Mouse (Mus musculus) ES-E14 (cell line): ENCODE data around the gene Tfcp2l1. TPM values are rescaled to one million over a fixed set of nuclear protein-coding genes. Genes with fewer than 3 reads are reported as not detected.

Source experiments
- DNase-seq: peaks from one replicate; pipeline ENCODE4 v3.0.0-alpha.2; 2013; ENCODE audit warnings: low read depth, low spot score
- H3K27ac ChIP-seq: 2 replicates; pipeline ENCODE4 v1.5.1; 2012; ENCODE audit warnings: low read depth, mild to moderate bottlenecking, low read length, moderate library complexity, mixed read lengths; ENCODE audit not compliant: poor library complexity, insufficient read depth, severe bottlenecking
- H3K36me3 ChIP-seq: 2 replicates; pipeline ENCODE4 v1.6.1; 2012; ENCODE audit warnings: mild to moderate bottlenecking, low read length, moderate library complexity, mixed read lengths; ENCODE audit not compliant: control insufficient read depth, poor library complexity, insufficient read depth, severe bottlenecking
- H3K4me1 ChIP-seq, 2 experiments: fragments of 150-350 bp in 1 of 2; sonication (generic) in 1 of 2; 2 replicates each; pipeline ENCODE4 v1.6.1; 2012; ENCODE audit warnings: low read length in 2 of 2, mild to moderate bottlenecking in 1 of 2, mixed read lengths in 1 of 2; ENCODE audit not compliant: control insufficient read depth in 2 of 2, insufficient read depth in 2 of 2, poor library complexity in 1 of 2
- H3K4me3 ChIP-seq, 2 experiments: fragments of 150-350 bp in 1 of 2; sonication (generic) in 1 of 2; 2 replicates each; pipeline ENCODE4 v1.5.1; 2012; ENCODE audit warnings: low read length in 2 of 2, low read depth in 1 of 2, mild to moderate bottlenecking in 1 of 2, mixed read lengths in 1 of 2; ENCODE audit not compliant: insufficient read depth in 1 of 2, poor library complexity in 1 of 2, severe bottlenecking in 1 of 2
- H3K9ac ChIP-seq: 2 replicates; pipeline ENCODE4 v1.6.1; 2012; ENCODE audit warnings: low read depth, mild to moderate bottlenecking, low read length, mixed read lengths; ENCODE audit not compliant: poor library complexity, insufficient read depth, severe bottlenecking
- H3K9me3 ChIP-seq: fragments of 150-350 bp; sonication (generic); 2 replicates; pipeline ENCODE4 v1.6.1; 2012; ENCODE audit warnings: low read depth, mild to moderate bottlenecking, low read length; ENCODE audit not compliant: control insufficient read depth, insufficient read depth
- CHD2 ChIP-seq: IDR thresholded peaks from 2 replicates; pipeline ENCODE4 v1.6.1; 2014; ENCODE audit warnings: mild to moderate bottlenecking, low read depth, low read length, inconsistent platforms
- HCFC1 ChIP-seq: IDR thresholded peaks from 2 replicates; pipeline ENCODE4 v1.6.1; 2012; ENCODE audit warnings: low read length, inconsistent platforms, borderline replicate concordance; ENCODE audit not compliant: insufficient read depth
- MAFK ChIP-seq: IDR thresholded peaks from 2 replicates; pipeline ENCODE4 v1.6.1; 2014; ENCODE audit warnings: mild to moderate bottlenecking, low read depth, low read length, inconsistent platforms; ENCODE audit not compliant: insufficient read depth
- ZC3H11A ChIP-seq: IDR thresholded peaks from 2 replicates; pipeline ENCODE4 v1.6.1; 2012; ENCODE audit warnings: low read depth, mild to moderate bottlenecking, inconsistent platforms, low read length, borderline replicate concordance
- ZNF384 ChIP-seq: IDR thresholded peaks from 2 replicates; pipeline ENCODE4 v1.6.1; 2012; ENCODE audit warnings: low read depth, low read length, inconsistent platforms
- in situ Hi-C, 2 experiments: fragments of 600-800 bp; cut with MboI; formaldehyde crosslinking; loops; one replicate each; pipeline ENCODE4 v1.15.1; 2025; ENCODE audit warnings: low sequenced_read_pairs in 2 of 2, inconsistent platforms in 1 of 2; ENCODE audit not compliant: unreplicated experiment in 2 of 2
- total RNA-seq: library from RNA; depleted of rRNA; stranded (reverse); fragments of 300-350 nt; gene quantifications from 2 replicates; pipeline ENCODE4 v1.2.3, GENCODE M21; 2012; rRNA removed

Gene Tfcp2l1
- total RNA-seq, 1 experiment = 36.0 TPM

DNA sequence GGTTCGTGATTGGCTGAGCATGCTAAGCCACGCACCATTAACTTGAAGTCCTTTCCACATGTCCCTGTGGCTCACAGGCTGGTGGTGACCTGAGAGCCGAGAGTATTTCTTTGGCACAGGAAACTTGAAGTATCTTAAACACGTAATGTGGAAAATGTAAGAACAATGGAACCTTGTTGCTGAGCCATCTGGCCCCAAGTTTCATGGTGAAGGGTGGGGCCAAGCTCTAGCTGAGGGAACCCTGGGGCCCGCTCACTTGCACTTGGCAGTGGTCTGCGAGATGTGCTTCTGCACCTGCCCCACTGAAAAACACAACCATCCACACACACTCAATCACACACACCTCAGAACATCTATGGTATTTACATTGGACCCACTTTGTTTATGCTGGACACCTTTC, 90.3 kb downstream of the Tfcp2l1 start:
- Histone ChIP-seq H3K36me3 (no peaks in the 10 kb centered on the region), H3K4me1 (no peaks in the 10 kb centered on the region), H3K9ac (no peak overlapping the region), H3K9me3 (no peaks in the 10 kb centered on the region), H3K27ac (no peak overlapping the region), H3K4me3 (no peak overlapping the region)
- in situ Hi-C loops = no loop called here
- no peak for TF ChIP-seq CHD2
- no peak for TF ChIP-seq HCFC1
- TF ChIP-seq MAFK = no peak
- no peak for TF ChIP-seq ZNF384
- no peak for TF ChIP-seq ZC3H11A
- no peak for DNase-seq

DNA sequence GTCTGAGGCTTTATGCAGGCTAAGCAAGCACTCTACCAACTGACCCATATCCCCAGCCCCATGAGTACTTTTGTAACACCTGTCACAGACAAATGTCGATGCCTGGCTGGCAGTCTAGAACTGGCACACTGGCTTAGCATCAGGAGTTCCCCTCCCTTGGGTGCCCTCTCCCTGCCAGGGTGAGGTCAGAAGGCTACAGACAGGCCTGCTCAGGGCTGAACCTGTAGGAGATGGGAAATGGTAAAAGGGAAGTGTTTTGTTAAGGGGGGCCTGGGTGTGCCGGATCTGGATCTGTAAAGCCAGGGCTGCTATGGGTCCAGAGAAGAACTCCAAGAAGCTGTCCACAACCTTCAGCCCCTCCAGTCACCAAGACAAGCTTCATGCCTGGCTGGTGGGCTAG, 92.0 kb downstream of the Tfcp2l1 start:
- TF ChIP-seq MAFK = no peak
- no peak for TF ChIP-seq HCFC1
- TF ChIP-seq CHD2 = no peak
- no peak for TF ChIP-seq ZNF384
- no peak for TF ChIP-seq ZC3H11A
- no peak overlapping the region for H3K4me3 ChIP-seq
- no peak overlapping the region for H3K27ac ChIP-seq
- H3K36me3 ChIP-seq = no peaks in the 10 kb centered on the region
- H3K4me1 ChIP-seq = no peaks in the 10 kb centered on the region
- in situ Hi-C loops = no loop called here
- no peak for DNase-seq
- no peaks in the 10 kb centered on the region for H3K9me3 ChIP-seq
- no peak overlapping the region for H3K9ac ChIP-seq

DNA sequence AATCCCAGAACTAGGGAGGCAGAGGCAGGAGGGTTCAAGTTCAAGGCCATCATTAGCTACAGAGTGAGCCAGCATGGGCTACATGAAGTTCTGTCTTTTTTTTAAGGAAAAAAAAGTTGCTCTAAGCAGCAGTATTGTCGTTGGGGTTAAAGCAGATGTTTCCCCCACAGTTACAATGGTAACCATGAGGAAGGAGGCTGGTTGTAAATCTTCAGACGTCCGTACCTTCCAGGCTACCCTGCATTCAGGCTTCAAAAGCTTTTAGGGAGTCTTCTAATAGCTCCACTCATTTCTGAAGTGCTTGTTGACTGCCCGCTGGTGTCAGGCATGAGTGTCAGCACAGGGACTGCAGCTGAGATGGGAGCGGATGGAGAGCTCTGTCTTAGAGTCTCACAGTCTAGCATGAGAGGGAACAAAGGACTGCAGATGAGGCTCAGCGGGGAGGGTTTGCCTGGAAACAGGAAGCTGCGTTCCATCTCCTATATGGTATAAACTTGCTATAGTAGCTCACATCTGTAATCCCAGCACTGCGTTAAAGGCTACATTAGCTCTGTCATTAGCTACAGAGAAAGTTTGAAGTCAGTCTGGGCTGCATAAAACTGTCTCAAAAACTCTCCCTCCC, 92.8 kb downstream of the Tfcp2l1 start:
- TF ChIP-seq ZC3H11A (no peak), CHD2 (no peak), MAFK (no peak), ZNF384 (no peak), HCFC1 (no peak)
- H3K4me1 ChIP-seq = no peaks in the 10 kb centered on the region
- H3K36me3 ChIP-seq = no peaks in the 10 kb centered on the region
- no peaks in the 10 kb centered on the region for H3K9me3 ChIP-seq
- in situ Hi-C loops = no loop called here
- no peak overlapping the region for H3K9ac ChIP-seq
- no peak for DNase-seq
- H3K27ac ChIP-seq = no peak overlapping the region
- H3K4me3 ChIP-seq = no peak overlapping the region

DNA sequence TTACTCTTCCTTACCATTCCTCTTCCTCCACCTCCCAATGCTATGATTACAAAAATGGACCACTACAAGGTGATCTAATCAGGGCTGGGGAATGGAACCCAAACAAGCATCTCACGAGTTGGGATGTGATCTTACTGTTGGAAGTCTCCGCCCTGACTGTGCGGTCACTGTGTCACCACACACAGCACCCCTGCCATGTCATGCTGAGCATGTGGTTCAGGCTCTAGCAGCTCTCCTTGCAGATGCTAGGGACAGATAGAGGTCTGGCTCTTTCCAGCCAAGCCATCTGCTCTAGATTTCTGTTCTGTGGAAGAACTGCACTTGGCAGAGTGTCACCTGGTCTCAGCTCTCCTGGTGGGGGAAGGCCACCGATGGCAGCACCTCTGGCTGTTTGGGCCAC, 99.3 kb downstream of the Tfcp2l1 start:
- H3K36me3 ChIP-seq = no peaks in the 10 kb centered on the region
- DNase-seq = no peak
- H3K9me3 ChIP-seq = no peaks in the 10 kb centered on the region
- TF ChIP-seq HCFC1 (no peak), CHD2 (no peak), ZNF384 (no peak), MAFK (no peak), ZC3H11A (no peak)
- no peak overlapping the region for H3K27ac ChIP-seq
- no peak overlapping the region for H3K4me3 ChIP-seq
- in situ Hi-C loops = no loop called here
- no peak overlapping the region for H3K9ac ChIP-seq
- H3K4me1 ChIP-seq = peaks cover 0 to 3% of the 10 kb centered on the region in 2 experiments; a peak in 1 of 4 replicates

DNA sequence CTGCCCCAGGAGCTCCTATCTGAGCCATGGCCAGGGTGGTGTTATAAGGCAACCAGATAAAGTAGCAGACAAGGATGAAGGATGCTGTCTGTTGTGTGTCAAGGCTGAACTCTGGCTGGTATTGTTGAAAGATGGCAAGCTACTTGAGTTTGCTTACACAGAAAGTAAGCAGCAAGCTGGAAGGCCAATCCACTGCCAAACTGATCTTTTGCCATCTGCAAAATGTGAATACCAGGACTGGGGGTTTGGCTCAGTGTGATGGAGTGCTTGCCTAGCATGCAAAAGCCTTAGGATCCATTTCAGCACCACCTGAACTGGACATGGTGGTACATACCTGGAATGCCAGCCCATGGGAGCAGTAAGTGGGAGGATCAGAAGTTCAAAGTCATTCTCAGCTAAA, 101.1 kb downstream of the Tfcp2l1 start:
- Histone ChIP-seq H3K4me3 (no peak overlapping the region), H3K9me3 (no peaks in the 10 kb centered on the region), H3K4me1 (peaks cover 0 to 3% of the 10 kb centered on the region in 2 experiments; a peak in 1 of 4 replicates), H3K9ac (no peak overlapping the region), H3K27ac (no peak overlapping the region), H3K36me3 (no peaks in the 10 kb centered on the region)
- in situ Hi-C loops = no loop called here
- DNase-seq = no peak
- TF ChIP-seq HCFC1 (no peak), MAFK (no peak), ZNF384 (no peak), CHD2 (no peak), ZC3H11A (no peak)

Other genes with a start within 250 kb of the Tfcp2l1 start
- 35.9 and 38.9 TPM in 2 replicates for gene Clasp1, start 238.9 kb upstream of the Tfcp2l1 start, total RNA-seq